Comparison of ENCODE assay signal across 29 mouse cellular contexts in the genomic region with DNA sequence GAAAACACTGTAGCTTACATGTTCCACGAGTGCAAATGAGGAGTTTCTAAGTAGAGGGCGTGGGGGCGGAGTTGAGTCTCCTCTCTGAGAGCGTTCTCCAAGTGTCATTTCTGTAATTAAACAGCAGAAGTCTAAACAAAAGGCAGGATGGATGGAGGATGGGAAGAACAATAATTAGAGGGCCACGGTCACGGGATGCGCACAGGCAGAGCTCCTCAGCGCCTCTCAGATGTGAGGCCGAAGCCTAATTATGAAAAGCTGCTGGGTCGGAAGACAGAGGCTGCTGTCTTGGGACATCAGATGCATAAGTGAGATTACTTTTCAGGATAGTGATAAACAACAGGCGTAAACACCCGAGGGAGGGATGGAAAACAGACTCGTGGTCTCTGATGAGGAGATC. TPM values are rescaled to one million over a fixed set of nuclear protein-coding genes. Genes with fewer than 3 reads are reported as not detected.
DNase-seq lines count a peak whose midpoint lies in the region; ATAC-seq and TF ChIP-seq lines count a peak whose summit lies in the region.
"Had no signal": no experiment of that assay in that cellular context is flagged by ENCODE, and none has a peak within 500 bp of the region (broad histone marks: within the 10 kb centered on the region; RNA-seq: fewer than 3 reads in every experiment).

No protein-coding gene starts in this region.

- DNase-seq in frontal cortex, postnatal 25 days (ENCODE audit: low spot score in 2 of 2) = no peak
- peak; percentile 39 for DNase-seq in midbrain, embryonic 14.5 days
- DNase-seq in midbrain, embryonic 10.5 days (ENCODE audit: low spot score) = no peak
- peak; percentile 30 for DNase-seq in brain, embryonic 14.5 days (ENCODE audit: low read depth)
- DNase-seq in hindbrain, postnatal 0 days (ENCODE audit: low spot score) = peak; percentile 20
- DNase-seq: adrenal gland, adult 2 months; B cell, adult 2 months; cerebellum, adult 2 months; cerebellum, postnatal 25 days; gastrocnemius, postnatal 14 days; heart, adult 11 months; heart, postnatal 10 days; kidney, adult 11 months; layer of hippocampus, adult 9-11 months; left cerebral cortex, postnatal 4 days; thymus, postnatal 14 days had no signal

- H3K4me3 ChIP-seq in midbrain, embryonic 14.5 days (replicated peaks; ENCODE audit: low read depth, low read length) = no peak overlapping the region
- H3K4me3 ChIP-seq in midbrain, embryonic 10.5 days = no peak overlapping the region
- no peak overlapping the region for H3K4me3 ChIP-seq in hindbrain, postnatal 0 days (ENCODE audit: low read length)
- no peak overlapping the region for H3K4me3 ChIP-seq in kidney, embryonic 15.5 days (replicated peaks)
- no peak overlapping the region for H3K4me3 ChIP-seq in intestine, embryonic 15.5 days (replicated peaks)
- H3K4me3 ChIP-seq: heart, embryonic 12.5 days; limb, embryonic 15.5 days; liver, embryonic 15.5 days; lung, embryonic 15.5 days; myocyte; neural tube, embryonic 13.5 days had no signal

- no peak overlapping the region for H3K27ac ChIP-seq in midbrain, embryonic 14.5 days (replicated peaks; ENCODE audit: low read depth, low read length)
- H3K27ac ChIP-seq in midbrain, embryonic 10.5 days (replicated peaks) = no peak overlapping the region
- no peak overlapping the region for H3K27ac ChIP-seq in hindbrain, postnatal 0 days
- H3K27ac ChIP-seq in kidney, embryonic 15.5 days = no peak overlapping the region
- no peak overlapping the region for H3K27ac ChIP-seq in intestine, embryonic 15.5 days
- H3K27ac ChIP-seq: kidney, postnatal 0 days; limb, embryonic 15.5 days; liver, embryonic 15.5 days; lung, embryonic 15.5 days; macrophage; neural tube, embryonic 13.5 days had no signal

- no peaks in the 10 kb centered on the region for H3K9me3 ChIP-seq in midbrain, embryonic 14.5 days (ENCODE audit: control insufficient read depth, low read length)
- H3K9me3 ChIP-seq in midbrain, embryonic 10.5 days (replicated peaks) = no peaks in the 10 kb centered on the region
- no peaks in the 10 kb centered on the region for H3K9me3 ChIP-seq in hindbrain, postnatal 0 days (ENCODE audit: low read length)
- no peaks in the 10 kb centered on the region for H3K9me3 ChIP-seq in kidney, embryonic 15.5 days (replicated peaks)
- H3K9me3 ChIP-seq in intestine, embryonic 15.5 days = no peaks in the 10 kb centered on the region
- H3K9me3 ChIP-seq: heart, embryonic 12.5 days; limb, embryonic 15.5 days; liver, embryonic 15.5 days; lung, embryonic 15.5 days; neural tube, embryonic 13.5 days had no signal

- no peaks in the 10 kb centered on the region; the same call in 1 of the 2 replicates for H3K4me1 ChIP-seq in midbrain, embryonic 14.5 days (ENCODE audit: control insufficient read depth, insufficient read depth, low read length)
- peaks cover 11% of the 10 kb centered on the region for H3K4me1 ChIP-seq in midbrain, embryonic 10.5 days
- H3K4me1 ChIP-seq in hindbrain, postnatal 0 days (ENCODE audit: insufficient read depth, low read length) = no peaks in the 10 kb centered on the region
- peaks cover 9% of the 10 kb centered on the region; the same call in 1 of the 2 replicates for H3K4me1 ChIP-seq in kidney, embryonic 15.5 days
- H3K4me1 ChIP-seq in intestine, embryonic 15.5 days (replicated peaks) = no peaks in the 10 kb centered on the region
- H3K4me1 ChIP-seq: liver, embryonic 15.5 days; lung, embryonic 15.5 days had no signal

- H3K4me2 ChIP-seq in midbrain, embryonic 14.5 days (ENCODE audit: low read length) = no peak overlapping the region
- H3K4me2 ChIP-seq in hindbrain, postnatal 0 days (ENCODE audit: low read depth, low read length) = peak overlapping the region; percentile 22; the same call in 1 of the 2 replicates
- H3K4me2 ChIP-seq in kidney, embryonic 15.5 days = no peak overlapping the region
- H3K4me2 ChIP-seq in intestine, embryonic 15.5 days (replicated peaks) = no peak overlapping the region
- H3K4me2 ChIP-seq: heart, embryonic 12.5 days; limb, embryonic 15.5 days; liver, embryonic 15.5 days; lung, embryonic 15.5 days; neural tube, embryonic 13.5 days had no signal

- H3K27me3 ChIP-seq in midbrain, embryonic 14.5 days (ENCODE audit: control insufficient read depth, insufficient read depth, low read length) = no peaks in the 10 kb centered on the region
- no peaks in the 10 kb centered on the region for H3K27me3 ChIP-seq in midbrain, embryonic 10.5 days (ENCODE audit: low read depth, poor library complexity, severe bottlenecking)
- no peaks in the 10 kb centered on the region for H3K27me3 ChIP-seq in hindbrain, postnatal 0 days (ENCODE audit: insufficient read depth, low read length)
- H3K27me3 ChIP-seq in kidney, embryonic 15.5 days = no peaks in the 10 kb centered on the region
- no peaks in the 10 kb centered on the region for H3K27me3 ChIP-seq in intestine, embryonic 15.5 days (replicated peaks)
- H3K27me3 ChIP-seq: CH12.LX; limb, embryonic 15.5 days; liver, embryonic 15.5 days; lung, embryonic 15.5 days; neural tube, embryonic 13.5 days had no signal

- ATAC-seq in frontal cortex, adult (ENCODE audit: low TSS enrichment) = peak; percentile 47
- ATAC-seq in midbrain, embryonic 14.5 days (ENCODE audit: low FRiP score, low TSS enrichment) = no peak
- ATAC-seq in hindbrain, postnatal 0 days = no peak
- ATAC-seq in kidney, embryonic 15.5 days (replicated peaks; ENCODE audit: low FRiP score) = no peak
- no peak for ATAC-seq in intestine, embryonic 15.5 days

- 46% methylated on average over 13 of the region's 13 CpGs for WGBS in midbrain, embryonic 14.5 days
- WGBS in midbrain, embryonic 10.5 days = 68% methylated on average over 13 of the region's 13 CpGs
- 43% methylated on average over 13 of the region's 13 CpGs for WGBS in hindbrain, postnatal 0 days
- WGBS in kidney, embryonic 15.5 days = 55% methylated on average over 13 of the region's 13 CpGs
- 61% methylated on average over 13 of the region's 13 CpGs for WGBS in intestine, embryonic 15.5 days

- H3K9ac ChIP-seq in midbrain, embryonic 14.5 days (replicated peaks; ENCODE audit: low read length) = no peak overlapping the region
- H3K9ac ChIP-seq in hindbrain, postnatal 0 days (replicated peaks; ENCODE audit: low read length) = no peak overlapping the region
- no peak overlapping the region for H3K9ac ChIP-seq in kidney, embryonic 15.5 days
- no peak overlapping the region for H3K9ac ChIP-seq in intestine, embryonic 15.5 days
- H3K9ac ChIP-seq: heart, embryonic 12.5 days; limb, embryonic 15.5 days; liver, embryonic 15.5 days; lung, embryonic 15.5 days; neural tube, embryonic 13.5 days had no signal

- no peak for TF ChIP-seq POLR2A in brain, embryonic 14.5 days (IDR thresholded peaks at IDR 0.05; ENCODE audit: borderline replicate concordance, extremely low read depth, insufficient read depth, insufficient read length, poor library complexity, severe bottlenecking)

- no peaks in the 10 kb centered on the region for H3K36me3 ChIP-seq in midbrain, embryonic 14.5 days (ENCODE audit: control insufficient read depth, insufficient read depth, low read length)
- no peaks in the 10 kb centered on the region for H3K36me3 ChIP-seq in midbrain, embryonic 10.5 days
- no peaks in the 10 kb centered on the region for H3K36me3 ChIP-seq in hindbrain, postnatal 0 days (ENCODE audit: insufficient read depth, low read length)
- H3K36me3 ChIP-seq in kidney, embryonic 15.5 days = no peaks in the 10 kb centered on the region
- no peaks in the 10 kb centered on the region for H3K36me3 ChIP-seq in intestine, embryonic 15.5 days
- H3K36me3 ChIP-seq: heart, embryonic 12.5 days; limb, embryonic 15.5 days; liver, embryonic 15.5 days; lung, embryonic 15.5 days; neural tube, embryonic 13.5 days had no signal

- TF ChIP-seq CTCF in brain, embryonic 14.5 days (IDR thresholded peaks at IDR 0.05; ENCODE audit: borderline replicate concordance, extremely low read depth, insufficient read depth, insufficient read length) = no peak
- peak; percentile 20; the same call in 1 of the 2 replicates for TF ChIP-seq CTCF in hindbrain, postnatal 0 days (IDR thresholded peaks at IDR 0.05; ENCODE audit: low read depth)

RNA-seq across cellular contexts. Expression of a gene that starts 22.2 kb away (rescaled TPM):
- polyA plus RNA-seq in midbrain, embryonic 14.5 days (2014; fragmentation: Nextera tagmentation; extraction: Ambion mirVana) = 0.20 and 0.22 TPM in 2 replicates
- polyA plus RNA-seq in midbrain, embryonic 10.5 days (2016; fragmentation: Nextera tagmentation; extraction: Ambion mirVana) = 0.14 TPM in 1 of 2 replicates, not detected in the other
- polyA plus RNA-seq in brain, embryonic 14.5 days (2012; rRNA removed) = 0.14 TPM in 2 replicates
- 0.11 and 0.26 TPM in 2 replicates for total RNA-seq in hindbrain, postnatal 0 days (2014; rRNA removed)
- polyA plus RNA-seq in hindbrain, postnatal 0 days (2015; fragmentation: Nextera tagmentation; extraction: Ambion mirVana) = 0.25 and 0.39 TPM in 2 replicates
- 0.19 and 0.42 TPM in 2 replicates for polyA plus RNA-seq in kidney, embryonic 15.5 days (2015; fragmentation: Nextera tagmentation; extraction: Ambion mirVana)
- polyA plus RNA-seq in intestine, embryonic 15.5 days (2015; fragmentation: Nextera tagmentation; extraction: Ambion mirVana) = 0.23 and 0.39 TPM in 2 replicates
- total RNA-seq: adrenal gland, adult 2 months; CH12.LX; gastrocnemius, postnatal 14 days; heart, postnatal 10 days had no signal
- polyA plus RNA-seq: adrenal gland, adult 2 months; liver, embryonic 15.5 days; macrophage; myocyte; spleen, adult 2 months had no signal

RNA-seq across cellular contexts. Expression of a gene that starts 37.5 kb away (rescaled TPM):
- polyA plus RNA-seq in midbrain, embryonic 14.5 days (2014; fragmentation: Nextera tagmentation; extraction: Ambion mirVana) = 24.2 and 35.3 TPM in 2 replicates
- 50.5 and 54.7 TPM in 2 replicates for polyA plus RNA-seq in midbrain, embryonic 10.5 days (2016; fragmentation: Nextera tagmentation; extraction: Ambion mirVana)
- polyA plus RNA-seq in brain, embryonic 14.5 days (2012; rRNA removed) = 78.9 and 84.4 TPM in 2 replicates
- 116 and 132 TPM in 2 replicates for total RNA-seq in hindbrain, postnatal 0 days (2014; rRNA removed)
- 24.0 and 30.2 TPM in 2 replicates for polyA plus RNA-seq in hindbrain, postnatal 0 days (2015; fragmentation: Nextera tagmentation; extraction: Ambion mirVana)
- 50.8 and 55.9 TPM in 2 replicates for polyA plus RNA-seq in kidney, embryonic 15.5 days (2015; fragmentation: Nextera tagmentation; extraction: Ambion mirVana)
- polyA plus RNA-seq in intestine, embryonic 15.5 days (2015; fragmentation: Nextera tagmentation; extraction: Ambion mirVana) = 46.3 and 46.5 TPM in 2 replicates

Comparison
In these comparisons a context has a peak if more than half of its experiments do, and no peak if none do; other contexts are left out.
1. DNase-seq: peak in midbrain, embryonic 14.5 days (single experiment), brain, embryonic 14.5 days (single experiment) and hindbrain, postnatal 0 days (single experiment); none in frontal cortex, postnatal 25 days (0 of 2) and midbrain, embryonic 10.5 days (single experiment).